Mouse (Mus musculus) spleen, postnatal 36 days (tissue): ENCODE data around the gene Pcnp.
A peak's percentile ranks its signal among the peaks of the same experiment; 100 is the strongest.
"Not testable (repeated sequence)": the region's sequence is repeated elsewhere in the genome, so short reads cannot be mapped to it uniquely, and the experiment has no call there.

Experiments used
- DNase-seq, 2 experiments: peaks; one replicate each; pipeline ENCODE4 v3.0.0; 2022; ENCODE audit warnings: low spot score in 2 of 2, mixed read lengths in 1 of 2

The Pcnp gene

DNA sequence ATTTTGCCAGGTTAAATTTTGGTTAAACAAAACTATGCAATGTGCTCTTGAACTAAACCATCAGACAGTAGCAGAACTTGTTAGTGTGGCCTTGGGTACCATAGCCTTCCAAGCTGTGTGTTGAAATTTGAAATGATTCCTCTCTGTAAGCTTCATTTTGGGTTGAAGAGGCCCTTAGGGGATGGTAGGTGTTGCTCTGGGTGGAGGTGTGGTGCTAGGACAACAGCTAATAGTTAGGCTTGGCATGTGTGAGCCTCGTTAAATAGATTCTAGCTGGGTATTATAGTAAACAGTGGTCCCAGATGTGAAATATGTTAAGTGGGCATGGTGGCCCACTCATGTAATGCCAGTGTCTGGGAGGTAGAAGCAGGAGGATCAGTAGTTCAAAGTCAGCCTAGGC lies 62.3 kb downstream of the Pcnp start:
- DNase-seq: no peak

GRCm38 (mm10) chr16:55966212-55966871 lies 63.2 kb downstream of the Pcnp start, which contains the start of gene Rpl24:
TSS of gene Rpl24 (plus strand) at chr16:55966275.
- DNase-seq: peak; percentile 90 to 93

- DNase-seq: peak; percentile 33 to 44
These were observed 65.2 kb downstream of the Pcnp start for GRCm38 (mm10) chr16:55964126-55964949.

DNA sequence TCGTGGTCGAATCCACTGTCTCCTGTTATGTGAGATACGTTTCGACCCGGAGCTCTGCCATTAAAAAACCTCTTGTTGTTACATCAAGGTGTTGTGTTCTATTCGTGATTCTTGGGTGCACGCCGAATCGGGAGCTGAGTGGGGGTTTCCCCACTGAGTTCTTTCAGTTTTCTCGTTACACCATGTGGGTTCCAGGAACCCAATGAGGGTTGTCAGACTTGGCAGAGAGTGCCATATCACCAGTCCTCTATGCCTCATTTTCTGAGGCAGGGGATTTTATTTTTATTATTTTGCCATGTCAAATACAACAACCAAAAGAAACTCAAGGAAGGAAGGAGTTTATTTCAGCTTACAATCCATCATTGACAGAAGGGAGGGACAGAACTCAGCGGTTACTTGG lies 66.5 kb downstream of the Pcnp start:
- DNase-seq: not testable (repeated sequence)
